Mouse (Mus musculus) kidney, postnatal 4 days (tissue): Measurements from ENCODE around the gene Epb41l2.

ENCODE experiments used
- DNase-seq, 2 experiments: peaks; one replicate each; pipeline ENCODE4 v3.0.0; 2021; ENCODE audit warnings: mixed read lengths in 2 of 2

Epb41l2 gene

DNA sequence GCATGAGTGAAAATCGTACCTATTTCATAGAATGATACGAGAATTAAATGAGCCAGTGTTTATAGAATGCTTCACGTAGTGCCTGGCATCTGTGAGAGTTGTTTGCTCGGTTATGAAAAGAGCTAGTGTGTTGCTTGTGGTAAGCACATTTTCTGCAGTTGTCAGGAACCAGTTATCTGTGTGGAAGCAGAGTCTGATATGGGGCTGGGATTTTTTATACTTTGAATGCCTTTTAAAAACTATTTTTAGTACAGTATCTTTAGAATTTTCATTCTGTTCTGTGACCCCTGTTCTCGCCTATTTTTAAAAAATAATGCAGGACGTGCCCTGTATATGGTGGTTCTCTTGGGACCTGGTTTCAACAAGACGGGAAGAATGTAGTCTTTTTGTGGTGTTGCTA, 6.1 kb downstream of the Epb41l2 start:
- no peak for DNase-seq

GRCm38 (mm10) chr10:25366691-25367090, 7.1 kb downstream of the Epb41l2 start:
- DNase-seq: no peak

DNA sequence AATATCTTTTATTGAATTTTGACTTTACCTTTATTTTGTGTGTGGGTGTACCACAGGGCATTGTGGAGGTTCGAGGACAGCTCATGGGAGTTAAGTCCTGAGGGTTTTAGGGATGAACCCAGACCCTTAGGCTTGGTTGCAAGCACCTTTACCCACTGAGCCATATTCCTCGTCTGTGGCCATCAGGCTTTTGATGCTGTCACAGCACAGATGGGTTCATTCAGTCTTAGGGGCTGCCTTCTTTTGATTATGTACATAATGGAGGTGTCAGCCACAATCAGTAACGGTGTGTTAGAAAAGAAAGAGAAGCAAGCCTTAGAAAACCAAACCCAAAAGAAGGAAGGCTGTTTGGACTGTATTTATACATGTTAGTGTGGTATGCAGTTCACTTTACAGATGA, 9.3 kb downstream of the Epb41l2 start:
- DNase-seq: no peak

- DNase-seq: no peak
Measured at GRCm38 (mm10) chr10:25369691-25370090, 10.1 kb downstream of the Epb41l2 start.

DNA sequence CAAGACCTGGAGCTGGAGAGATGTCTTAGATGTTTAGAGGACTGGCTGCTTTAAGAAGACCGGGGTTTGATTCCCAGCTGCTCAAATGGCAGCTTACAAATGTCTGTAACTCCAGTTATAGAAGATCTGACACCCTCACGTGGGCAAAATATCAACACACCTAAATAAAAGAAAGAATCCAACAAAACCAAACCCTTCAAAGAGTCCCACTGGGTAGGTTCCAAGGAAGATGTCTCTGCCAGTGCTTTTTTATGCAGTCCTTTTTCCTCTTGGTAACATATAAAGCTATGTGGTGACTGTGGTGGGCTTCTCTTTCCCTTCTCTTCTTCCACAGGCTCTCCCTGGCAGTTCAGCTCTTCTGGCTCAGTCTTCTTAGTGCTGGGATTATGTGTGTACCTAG, 11.7 kb downstream of the Epb41l2 start:
- DNase-seq: no peak

DNA sequence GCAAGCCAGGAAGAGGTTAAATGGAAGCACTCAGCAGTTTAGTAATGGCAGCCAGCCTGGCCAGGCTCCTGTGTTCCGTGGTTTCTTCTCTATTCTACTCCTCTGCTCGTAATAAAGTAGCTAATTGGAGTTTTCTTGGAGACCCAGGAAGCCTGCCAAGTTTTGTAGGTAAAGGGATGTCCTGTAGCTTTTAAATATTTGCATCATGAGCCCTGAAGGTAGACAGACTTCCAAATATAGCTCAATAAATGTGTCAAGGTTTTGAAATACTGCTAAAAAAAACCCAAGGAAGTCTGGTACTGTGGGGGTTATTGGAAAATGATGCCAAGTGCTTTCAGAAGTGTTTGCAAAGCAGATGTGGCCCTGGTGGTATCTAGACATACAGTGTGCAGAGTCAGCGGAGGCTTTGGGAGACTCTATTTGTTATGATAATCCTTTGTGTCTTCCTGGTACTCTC, 12.3 kb downstream of the Epb41l2 start:
- DNase-seq: no peak

DNA sequence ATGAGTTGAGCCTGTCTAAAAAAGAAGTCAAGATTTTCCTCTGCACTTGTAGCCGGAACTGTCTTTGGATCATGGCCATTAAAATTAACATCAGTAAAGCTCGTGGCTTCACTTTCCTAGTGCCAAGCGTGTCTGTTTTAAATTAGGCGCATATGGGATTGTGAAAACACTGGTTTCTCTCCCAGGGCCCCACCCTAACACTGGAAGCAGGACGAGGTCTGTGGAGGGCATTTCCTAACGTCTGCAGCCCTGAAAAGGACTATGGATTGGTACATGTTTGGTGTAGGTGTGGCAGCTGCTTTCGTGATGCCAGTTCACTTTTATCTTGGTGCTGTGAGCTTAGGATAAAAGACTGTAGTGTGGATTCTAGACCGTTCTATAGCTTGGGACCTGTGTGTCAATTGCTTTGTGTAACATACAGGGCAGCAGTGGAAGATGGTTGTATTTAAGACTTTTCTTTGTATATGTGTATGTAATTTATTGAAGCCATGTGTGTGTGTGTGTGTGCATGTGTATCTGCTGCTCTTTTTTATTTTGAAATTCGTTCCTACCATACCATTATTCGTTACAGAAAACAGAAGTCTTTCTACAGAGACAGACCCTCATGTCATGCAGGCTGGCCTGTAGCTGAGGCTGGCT, 13.0 kb downstream of the Epb41l2 start:
- no peak for DNase-seq

DNA sequence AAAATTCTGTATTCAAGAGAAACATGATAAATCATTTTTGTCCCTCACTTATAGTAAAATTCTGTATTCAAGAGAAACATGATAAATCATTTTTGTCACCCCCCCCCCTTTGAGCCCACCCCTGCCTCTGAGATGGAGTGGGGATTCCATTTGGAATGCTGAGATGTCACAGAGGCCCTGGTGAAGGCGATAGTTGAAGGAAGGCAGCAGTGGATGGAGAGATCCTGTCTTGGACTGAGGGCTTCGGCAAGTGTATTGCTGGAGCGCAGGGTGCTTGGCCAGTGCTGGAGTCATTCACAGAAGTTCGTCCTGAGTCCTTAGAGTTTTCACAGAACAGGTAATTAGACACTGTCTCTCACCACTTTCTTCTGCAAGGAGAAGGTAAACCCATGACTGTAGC, 15.4 kb downstream of the Epb41l2 start:
- no peak for DNase-seq

DNA sequence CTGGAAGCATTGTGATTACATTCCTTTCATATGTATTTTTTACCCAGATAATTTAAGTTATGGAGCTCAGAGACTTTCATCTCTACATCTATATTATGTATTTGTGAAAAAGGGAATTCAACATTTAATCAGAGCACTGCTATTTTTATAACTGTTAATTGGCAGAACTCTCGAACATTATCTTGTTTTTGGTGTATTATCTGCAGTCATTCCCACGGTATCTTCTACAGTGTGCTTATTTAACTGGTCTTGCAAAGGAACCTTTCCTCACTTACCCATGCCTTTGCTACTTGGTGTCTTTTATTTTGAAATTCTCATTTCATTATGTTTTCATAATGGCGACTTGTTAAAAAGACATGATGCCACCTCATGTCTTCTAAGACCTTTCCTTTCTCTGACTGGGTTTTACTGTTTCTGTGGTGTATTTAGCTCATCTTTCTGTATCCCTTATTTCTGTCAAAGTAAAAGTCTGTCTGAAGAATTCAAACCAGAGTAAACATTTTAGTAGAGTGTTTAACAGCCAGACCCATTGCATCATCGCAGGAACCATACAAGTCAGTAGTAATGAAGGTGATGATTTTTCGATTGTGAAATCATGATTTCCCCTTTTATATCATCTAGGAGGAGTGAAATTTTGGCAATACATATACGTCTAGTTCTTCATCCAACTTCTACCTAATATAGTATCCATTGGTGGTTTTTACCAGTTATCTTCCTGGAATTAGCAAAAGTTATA, 21.3 kb downstream of the Epb41l2 start:
- no peak for DNase-seq

- peak; percentile 34 to 46 for DNase-seq
Measured at GRCm38 (mm10) chr10:25381951-25382350, 22.4 kb downstream of the Epb41l2 start.

GRCm38 (mm10) chr10:25383171-25383570, 23.6 kb downstream of the Epb41l2 start:
- DNase-seq: no peak

GRCm38 (mm10) chr10:25384391-25384790, 24.8 kb downstream of the Epb41l2 start:
- no peak for DNase-seq

DNA sequence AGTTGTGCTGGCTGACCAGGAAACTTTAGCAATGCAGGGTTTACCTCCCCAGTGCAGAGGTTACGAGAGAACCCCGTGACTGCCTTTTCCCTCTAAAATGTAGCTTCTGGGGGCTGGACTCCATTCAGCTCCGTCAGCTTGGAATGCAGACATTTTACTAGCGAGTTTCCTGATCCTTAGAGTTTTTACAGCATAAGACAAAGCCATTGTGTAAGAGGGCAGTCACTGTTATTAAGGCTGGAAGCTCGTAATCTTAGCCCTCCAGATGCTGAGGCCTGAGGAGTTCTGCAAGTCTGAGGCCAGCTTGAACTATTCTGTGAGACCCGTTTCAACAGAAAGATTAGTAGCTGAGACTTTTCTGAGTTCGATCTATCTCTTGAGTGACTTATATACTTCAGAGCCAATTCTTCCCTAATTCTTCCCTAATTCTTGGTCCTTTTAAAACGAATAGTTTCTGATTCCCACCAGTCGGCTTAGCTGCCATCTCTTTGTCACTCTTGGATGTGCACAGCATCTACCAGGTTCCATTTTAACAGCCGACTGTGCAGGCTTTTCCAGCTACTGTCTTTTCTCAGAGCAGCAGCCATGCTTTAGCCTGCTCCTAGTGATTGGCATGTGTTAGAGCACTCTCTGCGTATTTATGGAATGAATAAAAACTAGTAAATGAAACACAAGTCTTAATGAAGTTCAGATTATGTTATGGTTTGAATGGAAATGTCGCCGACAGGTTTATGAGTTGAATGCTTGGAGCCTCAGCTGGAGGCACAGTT, 26.4 kb downstream of the Epb41l2 start:
- DNase-seq: no peak

DNA sequence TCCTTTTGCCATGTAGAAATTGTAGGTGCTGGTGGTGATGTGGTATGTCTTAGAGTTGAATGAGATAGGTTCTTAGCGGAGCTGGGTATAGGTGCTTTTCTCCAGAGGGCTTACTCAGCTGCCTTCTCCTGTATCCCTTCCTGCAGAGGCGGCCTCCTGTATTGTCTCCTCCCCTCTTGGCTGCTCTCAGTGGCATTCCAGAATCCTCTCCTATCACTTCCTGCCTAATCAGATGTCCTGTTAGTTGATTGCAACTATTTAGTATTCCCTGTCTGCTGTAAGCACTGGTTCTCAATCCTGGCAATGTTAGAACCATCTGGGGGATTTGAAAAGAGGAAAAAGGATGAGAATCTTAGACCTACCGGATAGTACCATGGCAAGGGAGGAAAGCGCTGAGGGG, 27.3 kb downstream of the Epb41l2 start:
- DNase-seq: peak in 1 of 2 experiments; percentile 27

- DNase-seq: no peak
Measured at GRCm38 (mm10) chr10:25387268-25387667, 27.7 kb downstream of the Epb41l2 start.

- no peak for DNase-seq
Measured at GRCm38 (mm10) chr10:25392786-25393185, 33.2 kb downstream of the Epb41l2 start.

DNA sequence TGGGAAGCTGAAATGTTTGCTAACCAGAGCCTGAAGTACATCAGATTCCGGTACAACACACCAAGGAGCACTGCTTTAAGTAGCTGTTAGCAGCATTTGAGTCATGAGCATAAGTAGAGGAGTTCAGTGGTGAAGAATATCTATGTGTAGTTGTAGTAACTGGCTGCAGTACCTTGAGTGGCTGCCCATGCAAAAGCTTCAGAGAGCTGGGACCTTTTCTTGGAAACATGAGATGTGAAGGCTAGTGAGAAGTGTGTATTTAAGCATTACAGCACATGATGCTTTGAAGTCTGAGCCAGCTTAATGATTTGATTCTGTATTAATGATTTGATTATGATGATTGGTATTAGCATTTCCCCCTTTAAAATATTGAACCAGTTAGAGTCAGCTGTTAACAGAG, 34.1 kb downstream of the Epb41l2 start:
- no peak for DNase-seq

DNA sequence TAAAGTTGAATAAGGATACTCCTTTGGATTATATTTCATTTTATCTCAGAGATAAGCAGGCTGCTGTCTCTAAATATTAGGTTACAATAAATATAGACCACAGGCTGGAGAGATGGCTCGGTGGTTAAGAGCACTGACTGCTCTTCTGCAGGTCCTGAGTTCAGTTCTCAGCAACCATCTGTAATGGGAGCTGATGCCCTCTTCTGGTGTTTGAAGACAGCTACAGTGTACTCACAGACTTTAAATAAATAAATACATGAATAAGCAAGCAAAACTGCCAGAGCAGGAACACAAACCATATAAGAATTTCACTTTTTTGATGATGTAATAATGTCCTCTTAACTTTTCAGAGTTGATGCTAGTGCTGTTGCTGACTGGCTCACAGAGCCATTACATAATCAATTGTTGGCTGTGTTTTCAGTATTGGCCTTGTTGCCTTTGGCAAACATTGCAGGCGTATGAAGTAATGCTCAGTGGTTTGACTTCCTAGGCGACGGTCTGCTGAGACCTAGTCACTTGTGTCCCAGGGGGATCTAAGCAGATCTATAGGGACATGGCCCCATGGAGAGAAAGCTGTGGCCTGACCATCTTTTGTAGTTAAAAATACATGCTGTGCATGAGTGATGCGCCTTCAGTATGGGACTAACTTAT, 35.8 kb downstream of the Epb41l2 start:
- no peak for DNase-seq

DNA sequence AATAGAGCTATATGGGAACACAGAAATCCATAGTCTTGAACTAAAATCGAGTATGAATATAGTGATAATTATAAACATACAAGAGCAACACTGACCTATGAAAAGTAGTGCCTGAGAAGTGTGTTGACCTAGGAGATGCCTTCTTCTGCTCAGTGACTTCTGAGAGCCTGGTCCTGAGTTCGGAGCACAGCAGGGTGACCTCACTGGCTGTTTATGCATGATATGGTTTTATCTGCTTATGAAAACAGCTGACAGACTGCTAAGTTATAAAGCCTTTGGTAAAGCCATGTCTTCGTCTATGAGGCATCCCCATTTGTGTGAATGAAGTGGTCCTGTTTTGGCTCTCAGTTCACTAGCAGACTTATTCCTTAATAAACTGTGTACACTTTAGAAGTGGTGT, 37.3 kb downstream of the Epb41l2 start:
- no peak for DNase-seq

- DNase-seq: no peak
Measured at GRCm38 (mm10) chr10:25397767-25398690, 38.4 kb downstream of the Epb41l2 start.

GRCm38 (mm10) chr10:25399016-25399415, 39.4 kb downstream of the Epb41l2 start:
- DNase-seq: no peak

DNA sequence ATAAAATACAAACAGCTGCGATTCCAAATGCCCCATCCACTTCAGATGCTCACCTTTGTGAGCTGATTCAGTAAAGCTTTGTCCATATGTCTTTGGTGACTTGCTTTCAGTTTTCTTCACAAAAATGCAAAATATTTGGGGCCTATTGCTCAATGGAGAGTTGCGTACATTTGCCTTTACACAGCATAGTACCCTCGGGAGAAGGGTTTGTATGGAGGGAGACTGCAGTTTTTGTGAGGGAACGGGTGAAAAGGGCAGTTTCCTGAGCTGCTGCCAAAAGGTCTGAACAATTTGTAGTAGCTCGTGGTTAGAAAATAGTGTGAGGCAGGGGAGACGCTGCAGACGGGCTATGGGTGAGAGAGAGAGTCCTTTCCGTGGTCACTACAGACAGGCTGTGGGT, 40.5 kb downstream of the Epb41l2 start:
- DNase-seq: peak in 1 of 2 experiments; percentile 23
